Mouse (Mus musculus): ENCODE measurements around the gene Pi16.
"Not testable (repeated sequence)": the region's sequence is repeated elsewhere in the genome, so short reads cannot be mapped to it uniquely, and the experiment has no call there.

Gene Pi16

GRCm38 (mm10) chr17:29330671-29331410 is 13.4 kb downstream of the Pi16 start:
- DNase-seq (ENCODE audit: low read depth, low spot score): no peak

DNA sequence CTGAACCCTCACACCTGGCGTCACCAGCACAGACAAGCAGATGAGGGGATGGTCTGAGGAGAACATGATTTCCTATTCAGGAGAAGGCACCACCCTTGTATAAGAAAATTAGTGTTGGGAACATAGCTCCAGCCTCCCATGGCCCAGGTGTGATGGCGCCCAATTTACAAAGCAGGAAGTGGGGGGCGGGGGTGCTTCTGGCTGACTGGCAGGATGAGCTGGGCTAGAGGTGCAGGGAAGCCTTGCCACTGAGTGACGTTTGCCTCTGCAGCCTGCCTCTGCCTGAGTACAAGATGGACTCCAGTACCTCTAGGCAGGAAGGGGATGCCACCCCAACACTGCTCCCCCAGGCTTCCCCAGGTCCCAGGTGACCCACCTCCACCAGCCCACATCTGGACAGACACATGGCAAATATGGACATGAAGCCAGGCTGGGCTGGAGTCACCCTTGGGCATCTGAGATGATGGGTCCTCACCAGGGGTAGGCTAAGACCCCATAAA is 14.8 kb downstream of the Pi16 start:
- no peak for DNase-seq (ENCODE audit: low read depth, low spot score)

GRCm38 (mm10) chr17:29336266-29336990 is 18.9 kb downstream of the Pi16 start:
- no peak for DNase-seq (ENCODE audit: low read depth, low spot score)

- no peak for DNase-seq (ENCODE audit: low read depth, low spot score)
Observed at GRCm38 (mm10) chr17:29337979-29338823, 20.7 kb downstream of the Pi16 start.

DNA sequence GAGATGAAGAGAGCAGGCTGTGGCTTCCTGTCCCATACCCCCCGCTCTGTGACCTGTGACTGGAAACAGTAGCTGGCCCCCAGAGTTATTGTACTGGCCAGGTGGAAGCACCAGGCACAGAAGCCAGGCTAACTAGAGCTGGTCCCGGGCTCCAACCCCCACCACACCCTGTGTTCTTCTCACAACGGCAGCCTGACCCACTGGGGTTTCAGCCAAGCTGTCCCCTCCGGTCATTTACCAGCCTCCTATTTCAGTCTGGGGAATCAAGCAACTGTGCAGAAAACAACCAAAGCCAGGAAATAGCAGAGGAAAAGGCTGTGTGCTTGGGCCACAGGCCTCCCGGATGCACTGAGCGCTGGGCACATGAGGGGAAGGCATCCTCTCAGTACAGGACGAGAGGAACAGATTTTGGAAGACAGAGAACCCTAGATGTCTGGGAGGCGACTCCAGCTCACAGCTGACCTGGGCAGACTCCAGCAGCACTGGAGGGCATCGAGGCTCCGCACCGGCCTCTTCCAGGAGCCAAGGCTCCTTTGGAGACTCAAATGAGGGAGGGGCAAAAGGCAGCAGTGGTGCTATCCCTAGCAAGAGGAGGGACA is 21.8 kb downstream of the Pi16 start:
- no peak for DNase-seq (ENCODE audit: low read depth, low spot score)

- no peak for DNase-seq (ENCODE audit: low read depth, low spot score)
Observed at GRCm38 (mm10) chr17:29340406-29341261, 23.2 kb downstream of the Pi16 start.

GRCm38 (mm10) chr17:29341591-29342003 is 24.1 kb downstream of the Pi16 start:
- DNase-seq (ENCODE audit: low read depth, low spot score): peak; percentile 66

GRCm38 (mm10) chr17:29342010-29342910 is 24.8 kb downstream of the Pi16 start:
- no peak for DNase-seq (ENCODE audit: low read depth, low spot score)

- no peak for DNase-seq (ENCODE audit: low read depth, low spot score)
Observed at GRCm38 (mm10) chr17:29343241-29343640, 25.8 kb downstream of the Pi16 start.

GRCm38 (mm10) chr17:29345272-29345671 is 27.8 kb downstream of the Pi16 start:
- no peak for DNase-seq (ENCODE audit: low read depth, low spot score)

- no peak for DNase-seq (ENCODE audit: low read depth, low spot score)
Observed at GRCm38 (mm10) chr17:29346496-29347125, 29.1 kb downstream of the Pi16 start.

GRCm38 (mm10) chr17:29347126-29347644 is 29.7 kb downstream of the Pi16 start:
- no peak for DNase-seq (ENCODE audit: low read depth, low spot score)

DNA sequence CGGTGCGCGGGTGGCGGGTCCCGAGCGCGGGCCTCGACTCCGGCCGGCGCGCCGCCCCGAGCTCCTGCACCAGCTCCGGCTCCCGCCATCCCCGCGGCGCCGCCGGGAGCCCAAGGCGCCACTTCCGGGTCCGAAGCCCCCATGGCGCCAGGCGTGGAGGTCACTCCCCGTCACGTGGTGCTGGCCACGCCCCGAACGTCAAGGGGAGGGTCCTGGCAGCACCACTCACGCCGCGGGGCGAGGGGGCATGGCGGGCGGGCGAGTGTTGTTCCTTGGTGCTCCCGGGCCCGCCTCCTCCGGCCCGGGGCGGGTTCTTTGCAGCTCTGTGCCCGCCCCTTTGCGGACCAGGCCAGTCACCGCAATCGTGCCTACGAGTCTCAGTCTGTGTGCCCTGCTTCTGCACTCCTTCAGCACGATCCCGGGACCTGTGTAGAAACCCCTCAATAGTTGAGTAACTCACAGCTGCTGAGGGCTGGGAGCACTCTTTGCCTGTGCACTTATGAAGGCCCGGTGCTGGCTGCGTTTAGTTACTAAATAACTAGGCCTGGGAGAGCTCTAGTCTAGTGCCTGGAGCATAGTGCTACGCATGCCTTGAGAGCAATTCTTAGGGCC is 30.3 kb downstream of the Pi16 start, which contains the start of gene Mtch1:
Gene Mtch1, minus strand, starts transcription at position 290 of the 612 bp plus-strand sequence.
- DNase-seq (ENCODE audit: low read depth, low spot score): peak; percentile 97

DNA sequence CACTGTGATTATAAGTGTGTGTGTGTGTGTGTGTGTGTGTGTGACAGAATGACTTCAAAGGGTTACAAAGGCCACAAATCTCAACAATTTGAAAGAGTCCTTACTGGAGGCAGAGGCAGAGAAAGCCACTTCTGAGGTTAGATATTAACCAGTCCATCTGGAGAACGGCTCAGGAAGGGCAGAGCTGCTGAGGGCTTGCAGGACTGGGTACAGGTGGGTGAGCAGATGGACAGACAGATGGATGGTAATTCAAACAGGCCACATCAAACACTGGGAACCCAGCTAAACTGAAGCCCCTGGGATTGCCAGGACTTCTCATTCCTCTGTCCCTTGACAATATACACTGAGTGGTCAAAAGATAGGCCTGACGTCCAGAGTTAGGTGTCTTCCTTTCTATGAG is 31.5 kb downstream of the Pi16 start:
- DNase-seq (ENCODE audit: low read depth, low spot score): no peak

DNA sequence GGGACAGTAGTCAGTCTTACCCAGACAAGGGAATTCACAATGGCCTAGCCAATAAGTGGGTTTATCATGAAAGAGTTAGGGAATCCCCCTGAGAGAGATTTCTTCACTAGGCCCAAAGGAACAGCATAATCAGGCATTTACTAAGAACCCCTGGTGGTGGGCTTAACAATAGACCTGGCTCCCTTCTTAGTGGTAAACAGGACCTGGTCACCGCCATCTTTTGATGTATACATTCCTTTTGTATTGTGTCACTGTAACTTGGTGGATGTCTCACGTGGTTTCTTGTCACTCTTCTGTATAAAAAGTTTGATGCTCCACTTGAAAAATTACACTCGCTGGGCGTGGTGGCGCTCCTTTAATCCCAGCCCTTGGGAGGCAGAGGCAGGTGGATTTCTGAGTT is 33.6 kb downstream of the Pi16 start:
- not testable (repeated sequence) for DNase-seq (ENCODE audit: low read depth, low spot score)

GRCm38 (mm10) chr17:29355461-29355840 is 38.0 kb downstream of the Pi16 start:
- no peak for DNase-seq (ENCODE audit: low read depth, low spot score)

DNA sequence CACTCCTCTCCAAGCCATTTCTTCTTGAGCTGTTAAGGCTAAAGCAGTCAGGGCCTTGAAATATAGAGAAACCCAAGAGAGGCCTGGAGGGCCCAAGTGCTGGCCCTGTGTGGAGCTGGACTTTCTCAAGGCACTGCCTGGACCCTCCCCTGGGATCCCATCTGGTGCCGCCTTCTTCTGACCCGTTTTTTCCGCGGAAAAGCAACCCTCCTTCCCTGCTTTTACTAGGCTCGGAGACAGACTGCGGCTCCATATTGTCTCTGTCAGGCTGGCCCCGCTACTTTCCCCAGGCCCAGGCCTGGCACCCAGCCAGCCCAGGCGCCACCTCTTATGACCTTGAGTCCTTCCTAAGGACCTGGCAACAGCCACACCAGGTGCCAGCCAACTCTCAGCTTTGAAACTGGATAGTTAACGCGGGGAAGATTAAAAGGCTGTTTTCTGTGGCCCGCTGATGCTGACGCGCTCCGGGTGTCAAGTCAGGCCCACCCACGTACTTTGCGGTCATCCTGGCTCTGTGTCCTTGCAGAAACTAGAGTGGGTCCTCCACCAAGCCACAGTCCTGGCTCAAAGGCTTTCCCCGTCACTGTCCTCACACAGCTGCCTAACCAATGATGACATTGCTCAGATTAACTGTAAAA is 38.5 kb downstream of the Pi16 start:
- DNase-seq (ENCODE audit: low read depth, low spot score): no peak

- peak; percentile 58 for DNase-seq (ENCODE audit: low read depth, low spot score)
Observed at GRCm38 (mm10) chr17:29356479-29356856, 39.0 kb downstream of the Pi16 start.

Measured in ES-CJ7 (cell line).